Comparison of ENCODE assay signal across 8 mouse cellular contexts in the genomic region with DNA sequence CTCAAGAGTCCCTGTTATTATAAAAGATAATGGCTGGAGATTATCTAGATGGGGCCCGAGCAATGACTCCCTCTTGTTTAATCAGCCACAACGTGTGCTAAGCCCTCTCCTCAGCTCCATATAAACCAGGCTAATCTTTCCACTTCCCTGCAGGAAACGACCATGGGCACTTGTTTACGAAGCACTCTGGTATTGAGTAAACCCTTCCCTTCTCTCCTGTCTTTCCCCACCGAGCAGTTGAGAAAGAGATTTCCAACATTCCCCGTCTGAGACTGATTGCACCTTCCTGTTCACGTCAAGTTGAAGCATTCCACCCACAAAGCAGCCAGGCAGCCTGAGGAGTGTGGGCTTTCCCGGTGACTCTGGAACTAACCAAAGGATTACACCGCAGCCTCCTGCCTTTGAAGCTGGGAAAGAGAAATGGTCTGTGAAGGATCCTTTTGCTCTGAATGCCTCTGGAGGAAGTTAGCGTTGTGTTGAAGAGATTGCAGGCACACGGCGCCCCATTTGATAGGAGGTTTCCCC.
DNase-seq lines count a peak whose midpoint lies in the region; ATAC-seq and TF ChIP-seq lines count a peak whose summit lies in the region.

No protein-coding gene starts in this region.

- no peaks in the 10 kb centered on the region for H3K9me3 ChIP-seq in kidney, postnatal 0 days (replicated peaks; ENCODE audit: low read length)
- no peaks in the 10 kb centered on the region for H3K9me3 ChIP-seq in midbrain, embryonic 11.5 days (ENCODE audit: control insufficient read depth, low read length)

- H3K9ac ChIP-seq in kidney, postnatal 0 days (ENCODE audit: low read depth, low read length), result no peak overlapping the region
- no peak overlapping the region for H3K9ac ChIP-seq in midbrain, embryonic 11.5 days (ENCODE audit: low read length)

- TF ChIP-seq CTCF in kidney, postnatal 0 days (IDR thresholded peaks at IDR 0.05; ENCODE audit: low read depth), result no peak

- no peaks in the 10 kb centered on the region for H3K36me3 ChIP-seq in kidney, postnatal 0 days (ENCODE audit: insufficient read depth, low read length)
- no peaks in the 10 kb centered on the region for H3K36me3 ChIP-seq in midbrain, embryonic 11.5 days (ENCODE audit: control insufficient read depth, insufficient read depth, low read length)

- 6% methylated on average over 12 of the region's 12 CpGs for WGBS in kidney, postnatal 0 days
- 8% methylated on average over 12 of the region's 12 CpGs for WGBS in midbrain, embryonic 11.5 days

- DNase-seq in frontal cortex, postnatal 36 days (ENCODE audit: low spot score in 2 of 2), result peak; percentile 2 to 7
- no peak for DNase-seq in frontal cortex, postnatal 14 days (ENCODE audit: low spot score in 2 of 2)
- peak; percentile 70 for DNase-seq in embryo, embryonic 11 days
- peak; percentile 54 for DNase-seq in kidney, postnatal 0 days (ENCODE audit: low spot score)
- DNase-seq in midbrain, embryonic 11.5 days (ENCODE audit: low spot score, missing footprints), result peak; percentile 87
- DNase-seq in layer of hippocampus, postnatal 36 days, result no peak
- no peak for DNase-seq in spleen, adult 12 weeks (ENCODE audit: low spot score)
- DNase-seq in cerebellum, adult 18-20 months, result no peak

- H3K4me3 ChIP-seq in kidney, postnatal 0 days (replicated peaks; ENCODE audit: low read depth, low read length), result no peak overlapping the region
- H3K4me3 ChIP-seq in midbrain, embryonic 11.5 days (ENCODE audit: low read depth, low read length), result no peak overlapping the region

- peaks cover 9% of the 10 kb centered on the region; the same call in 1 of the 2 replicates for H3K4me1 ChIP-seq in kidney, postnatal 0 days (replicated peaks; ENCODE audit: insufficient read depth, low read length)
- peaks cover 9% of the 10 kb centered on the region for H3K4me1 ChIP-seq in midbrain, embryonic 11.5 days (ENCODE audit: control insufficient read depth, insufficient read depth, low read length)

- H3K27ac ChIP-seq in kidney, postnatal 0 days, result no peak overlapping the region
- H3K27ac ChIP-seq in midbrain, embryonic 11.5 days (ENCODE audit: low read depth, low read length), result no peak overlapping the region

- H3K4me2 ChIP-seq in kidney, postnatal 0 days (ENCODE audit: low read length), result peak overlapping the region; percentile 34
- peak overlapping the region; percentile 22; the same call in 1 of the 2 replicates for H3K4me2 ChIP-seq in midbrain, embryonic 11.5 days

- H3K27me3 ChIP-seq in kidney, postnatal 0 days (ENCODE audit: insufficient read depth, low read length), result no peaks in the 10 kb centered on the region
- no peaks in the 10 kb centered on the region for H3K27me3 ChIP-seq in midbrain, embryonic 11.5 days (ENCODE audit: control insufficient read depth, insufficient read depth, low read length)

- ATAC-seq in kidney, postnatal 0 days (replicated peaks; ENCODE audit: low FRiP score, low read depth), result no peak
- ATAC-seq in midbrain, embryonic 11.5 days (ENCODE audit: low FRiP score), result no peak

Comparison
In these comparisons a context has a peak if more than half of its experiments do, and no peak if none do; other contexts are left out.
1. DNase-seq: peak in frontal cortex, postnatal 36 days (2 of 2), embryo, embryonic 11 days (single experiment), kidney, postnatal 0 days (single experiment) and midbrain, embryonic 11.5 days (single experiment); none in frontal cortex, postnatal 14 days (0 of 2), layer of hippocampus, postnatal 36 days (0 of 2), spleen, adult 12 weeks (single experiment) and cerebellum, adult 18-20 months (0 of 2).